Mouse (Mus musculus) T-helper 2 cell (primary cell): Measurements from ENCODE around the gene Nek8.

ENCODE experiments used
- in situ Hi-C: fragments of 300-600 bp; cut with MboI, MseI; formaldehyde crosslinking; loops from one replicate; pipeline ENCODE4 v1.15.1; 2025; ENCODE audit warnings: high pct_unique_total_duplicates

The Nek8 gene

GRCm38 (mm10) chr11:78183884-78184514, 7.5 kb upstream of the Nek8 start:
- in situ Hi-C loops, result loop anchor here (10.0 kb wide), 1 partner anchor 951 kb away; no protein-coding TSS in a partner anchor

GRCm38 (mm10) chr11:78182961-78183844, 6.7 kb upstream of the Nek8 start, which contains the start of gene Rpl23a:
TSS of gene Rpl23a (minus strand) at chr11:78183584.
- in situ Hi-C loops, result loop anchor here (10.0 kb wide), 1 partner anchor 952 kb away; no protein-coding TSS in a partner anchor

GRCm38 (mm10) chr11:78182450-78182849, 6.0 kb upstream of the Nek8 start:
- in situ Hi-C loops, result loop anchor here (10.0 kb wide), 1 partner anchor 952 kb away; no protein-coding TSS in a partner anchor

- in situ Hi-C loops, result loop anchor here (10.0 kb wide), 1 partner anchor 953 kb away; no protein-coding TSS in a partner anchor
Observed at GRCm38 (mm10) chr11:78181830-78182357, 5.4 kb upstream of the Nek8 start.

GRCm38 (mm10) chr11:78180081-78180761, 3.7 kb upstream of the Nek8 start:
- in situ Hi-C loops, result loop anchor here (10.0 kb wide), 1 partner anchor 955 kb away; no protein-coding TSS in a partner anchor

GRCm38 (mm10) chr11:78179438-78179999, 3.0 kb upstream of the Nek8 start:
- in situ Hi-C loops, result loop anchor here (5.0 kb wide), 1 partner anchor 63 kb away; no protein-coding TSS in a partner anchor

GRCm38 (mm10) chr11:78178859-78179437, 2.5 kb upstream of the Nek8 start:
- in situ Hi-C loops, result loop anchor here (5.0 kb wide), 1 partner anchor 63 kb away; no protein-coding TSS in a partner anchor

- in situ Hi-C loops, result loop anchor here (5.0 kb wide), 1 partner anchor 64 kb away; no protein-coding TSS in a partner anchor
Observed at GRCm38 (mm10) chr11:78177903-78178858, 1.7 kb upstream of the Nek8 start.

- in situ Hi-C loops, result loop anchor here (5.0 kb wide), 1 partner anchor 65 kb away; no protein-coding TSS in a partner anchor
Observed at GRCm38 (mm10) chr11:78177437-78177836, 962 bp upstream of the Nek8 start.

GRCm38 (mm10) chr11:78176905-78177331, 443 bp upstream of the Nek8 start:
- in situ Hi-C loops, result loop anchor here (5.0 kb wide), 1 partner anchor 65 kb away; no protein-coding TSS in a partner anchor

- in situ Hi-C loops, result loop anchor here (5.0 kb wide), 1 partner anchor 66 kb away; no protein-coding TSS in a partner anchor
Observed at GRCm38 (mm10) chr11:78175771-78176401, 589 bp downstream of the Nek8 start.

GRCm38 (mm10) chr11:78174506-78174905, 2.0 kb downstream of the Nek8 start:
- in situ Hi-C loops, result no loop called here

GRCm38 (mm10) chr11:78172748-78173383, 3.6 kb downstream of the Nek8 start:
- in situ Hi-C loops, result no loop called here

- in situ Hi-C loops, result no loop called here
Observed at GRCm38 (mm10) chr11:78172034-78172747, 4.3 kb downstream of the Nek8 start.

- in situ Hi-C loops, result no loop called here
Observed at GRCm38 (mm10) chr11:78171328-78171727, 5.1 kb downstream of the Nek8 start.

- in situ Hi-C loops, result no loop called here
Observed at GRCm38 (mm10) chr11:78170306-78170705, 6.2 kb downstream of the Nek8 start.
